Mouse (Mus musculus) midbrain, embryonic 16.5 days (tissue): Measurements from ENCODE around the gene Iqck. TPM values are rescaled to one million over a fixed set of nuclear protein-coding genes. Genes with fewer than 3 reads are reported as not detected.
A peak's percentile ranks its signal among the peaks of the same experiment; 100 is the strongest.

Experiments used
- ATAC-seq: fragments of 200-750 bp; cut with Nextera tagmentation; 2 replicates; pipeline ENCODE4 v1.8.0; 2017; ENCODE audit warnings: moderate TSS enrichment
- H3K27ac ChIP-seq: fragments of 300-500 bp; sonication (generic); 2 replicates; pipeline ENCODE4 v1.5.1; 2014; ENCODE audit warnings: mild to moderate bottlenecking, low read length, mixed read lengths
- H3K27me3 ChIP-seq: fragments of 300-500 bp; sonication (generic); 2 replicates; pipeline ENCODE4 v1.6.1; 2014; ENCODE audit warnings: low read depth, low read length, mixed read lengths; ENCODE audit not compliant: control insufficient read depth, insufficient read depth
- H3K36me3 ChIP-seq: fragments of 300-500 bp; sonication (generic); 2 replicates; pipeline ENCODE4 v1.6.1; 2014; ENCODE audit warnings: mild to moderate bottlenecking, low read length, moderate library complexity, mixed read lengths; ENCODE audit not compliant: control insufficient read depth, insufficient read depth
- H3K4me1 ChIP-seq: fragments of 300-500 bp; sonication (generic); 2 replicates; pipeline ENCODE4 v1.6.1; 2014; ENCODE audit warnings: mild to moderate bottlenecking, low read length, mixed read lengths; ENCODE audit not compliant: control insufficient read depth, insufficient read depth
- H3K4me2 ChIP-seq: fragments of 300-500 bp; sonication (generic); 2 replicates; pipeline ENCODE4 v1.6.1; 2014; ENCODE audit warnings: mild to moderate bottlenecking, low read length, mixed read lengths
- H3K4me3 ChIP-seq: fragments of 300-500 bp; sonication (generic); 2 replicates; pipeline ENCODE4 v1.5.1; 2014; ENCODE audit warnings: low read depth, mild to moderate bottlenecking, low read length, moderate library complexity, mixed read lengths
- H3K9ac ChIP-seq: fragments of 300-500 bp; sonication (generic); 2 replicates; pipeline ENCODE4 v1.6.1; 2014; ENCODE audit warnings: low read depth, low read length, mixed read lengths
- H3K9me3 ChIP-seq: fragments of 300-500 bp; sonication (generic); replicated peaks from 2 replicates; pipeline ENCODE4 v1.6.1; 2014; ENCODE audit warnings: mild to moderate bottlenecking, low read length, mixed read lengths; ENCODE audit not compliant: control insufficient read depth, poor library complexity, severe bottlenecking
- WGBS: fragments of 180-500 bp; shearing (Covaris S2); extraction: QIAGEN DNeasy Blood & Tissue Kit; methylation state at CpG from one replicate; pipeline ENCODE4 v1.1.7; 2014; 5-methylcytosine and 5-hydroxymethylcytosine counted together
- polyA plus RNA-seq: library from polyadenylated mRNA; unstranded; fragments of >200 nt; fragmentation: Nextera tagmentation; extraction: Ambion mirVana; gene quantifications from 2 replicates; pipeline ENCODE4 v1.2.1, GENCODE M21; 2015

Gene Iqck
- polyA plus RNA-seq, result 4.7 and 4.8 TPM in 2 replicates

DNA sequence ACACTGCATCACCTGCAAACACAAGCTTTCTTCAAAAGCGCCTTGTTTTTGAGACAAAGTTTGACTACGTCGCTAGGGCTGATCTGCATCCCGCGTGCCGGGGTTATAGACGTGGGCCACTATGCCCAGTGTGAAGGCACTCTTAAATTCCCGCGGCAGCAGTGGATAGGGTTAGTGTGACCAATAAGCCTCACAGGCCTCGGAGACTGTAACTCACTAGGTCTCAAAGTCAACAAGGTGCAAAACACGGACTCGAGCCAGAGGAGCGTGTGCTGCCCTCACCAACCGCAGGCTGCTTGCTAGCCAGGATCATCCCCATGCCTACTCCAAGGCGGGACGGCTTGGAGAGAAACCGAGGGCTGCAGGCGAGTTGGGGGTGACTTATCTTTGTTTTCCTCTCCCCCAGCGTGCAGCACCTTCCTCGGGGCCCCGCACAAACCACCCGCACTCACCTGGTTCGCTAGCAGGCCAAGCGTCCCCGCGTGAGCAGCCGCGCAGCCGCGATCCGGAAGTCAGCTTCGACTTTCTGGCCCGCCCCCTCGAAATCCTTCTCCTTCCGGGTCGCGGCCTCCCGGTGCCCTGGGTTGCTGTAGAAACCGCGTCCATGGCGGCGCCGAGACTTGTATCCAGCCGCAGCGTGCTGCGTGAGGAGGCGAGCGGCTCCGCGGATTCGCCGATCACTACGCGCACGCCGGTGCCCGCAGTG, at the start of gene Iqck:
Gene Iqck (plus strand): TSS at position 582 of the 706 bp plus-strand sequence.
- Histone ChIP-seq H3K4me1 (peaks cover 18% of the 10 kb centered on the region), H3K4me2 (peak within 1 kb of the TSS; percentile 87), H3K27ac (peak within 1 kb of the TSS; percentile 83), H3K9ac (peak within 1 kb of the TSS; percentile 78), H3K4me3 (peak within 1 kb of the TSS; percentile 82), H3K9me3 (no peaks in the 10 kb centered on the region), H3K36me3 (peaks cover 11% of the 10 kb centered on the region; the same call in 1 of the 2 replicates), H3K27me3 (no peaks in the 10 kb centered on the region)
- peak; percentile 98 for ATAC-seq
- WGBS, result under 1% methylated on average over 57 of the region's 57 CpGs

DNA sequence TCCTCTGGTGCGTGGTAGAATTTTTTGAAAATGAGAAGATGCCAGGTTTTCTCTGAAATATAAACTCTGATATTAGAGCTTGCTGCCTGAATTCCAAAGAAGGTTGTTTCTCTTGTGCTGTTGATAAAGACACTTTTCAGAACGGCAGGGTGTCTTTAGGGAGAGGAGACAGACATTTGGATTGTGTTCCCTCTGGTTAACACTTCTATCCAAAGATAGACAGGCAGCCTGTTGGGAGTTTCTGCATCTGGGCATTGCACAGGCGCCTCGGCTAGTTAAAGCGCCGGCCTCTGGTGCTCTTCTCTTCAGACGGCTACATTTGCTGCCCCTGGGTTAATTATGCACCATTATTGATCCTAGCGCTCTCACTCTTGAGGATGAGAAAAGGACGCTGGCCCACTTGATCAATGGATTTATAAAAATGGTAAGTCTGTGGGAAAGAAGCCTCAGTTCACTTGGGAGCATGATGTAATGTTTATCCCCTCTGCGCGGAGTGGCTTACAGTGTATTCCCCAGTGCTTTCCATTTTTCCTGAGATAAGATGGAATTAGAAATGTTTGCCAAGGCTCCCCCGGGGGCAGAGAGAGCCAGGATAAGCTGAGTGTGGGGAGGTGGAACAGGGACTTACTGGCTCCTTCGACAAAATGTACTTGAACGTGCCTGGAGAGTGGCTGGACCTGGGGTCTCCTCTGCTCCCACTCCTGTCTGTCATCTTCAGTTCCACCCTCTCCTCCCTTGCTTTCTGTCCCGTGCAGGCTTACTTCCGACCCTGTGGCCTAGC, 48.7 kb upstream of the Iqck start:
- Histone ChIP-seq H3K27me3 (no peaks in the 10 kb centered on the region), H3K36me3 (peaks cover 23% of the 10 kb centered on the region), H3K9me3 (no peaks in the 10 kb centered on the region), H3K4me3 (no peak overlapping the region), H3K4me2 (no peak overlapping the region), H3K9ac (0 out of 2 replicates have a peak overlapping the region, but pooled peaks have one; percentile 20), H3K4me1 (peaks cover 7% of the 10 kb centered on the region; the same call in 1 of the 2 replicates), H3K27ac (peak overlapping the region; percentile 39; the same call in 1 of the 2 replicates)
- WGBS, result 48% methylated on average over 16 of the region's 16 CpGs
- ATAC-seq, result peak; percentile 51; the same call in 1 of the 2 replicates

DNA sequence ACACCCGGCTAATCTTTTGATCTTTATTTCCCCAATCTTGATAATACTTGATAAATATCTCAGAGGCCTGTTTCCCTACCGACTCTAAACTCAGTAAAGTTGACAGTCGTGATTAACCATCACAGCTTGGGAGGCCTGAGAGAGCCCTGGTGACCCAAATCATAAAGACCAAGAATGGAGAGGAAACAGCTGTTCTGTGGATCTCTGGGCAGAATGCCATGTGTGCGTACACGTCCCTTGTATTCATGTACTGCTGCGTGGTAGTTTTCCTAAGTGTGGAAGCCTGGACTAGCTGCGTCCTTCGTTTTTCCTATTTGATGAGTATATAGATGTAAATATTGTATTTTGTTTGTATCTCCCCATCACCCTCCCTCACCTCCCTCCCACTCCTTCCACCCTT, 47.7 kb upstream of the Iqck start:
- peaks cover 22% of the 10 kb centered on the region for H3K36me3 ChIP-seq
- H3K27ac ChIP-seq, result no peak overlapping the region
- H3K9me3 ChIP-seq, result no peaks in the 10 kb centered on the region
- H3K27me3 ChIP-seq, result no peaks in the 10 kb centered on the region
- ATAC-seq, result no peak
- H3K9ac ChIP-seq, result no peak overlapping the region
- 85% methylated on average over 8 of the region's 8 CpGs for WGBS
- no peak overlapping the region for H3K4me2 ChIP-seq
- H3K4me3 ChIP-seq, result no peak overlapping the region
- peaks cover 7% of the 10 kb centered on the region; the same call in 1 of the 2 replicates for H3K4me1 ChIP-seq

DNA sequence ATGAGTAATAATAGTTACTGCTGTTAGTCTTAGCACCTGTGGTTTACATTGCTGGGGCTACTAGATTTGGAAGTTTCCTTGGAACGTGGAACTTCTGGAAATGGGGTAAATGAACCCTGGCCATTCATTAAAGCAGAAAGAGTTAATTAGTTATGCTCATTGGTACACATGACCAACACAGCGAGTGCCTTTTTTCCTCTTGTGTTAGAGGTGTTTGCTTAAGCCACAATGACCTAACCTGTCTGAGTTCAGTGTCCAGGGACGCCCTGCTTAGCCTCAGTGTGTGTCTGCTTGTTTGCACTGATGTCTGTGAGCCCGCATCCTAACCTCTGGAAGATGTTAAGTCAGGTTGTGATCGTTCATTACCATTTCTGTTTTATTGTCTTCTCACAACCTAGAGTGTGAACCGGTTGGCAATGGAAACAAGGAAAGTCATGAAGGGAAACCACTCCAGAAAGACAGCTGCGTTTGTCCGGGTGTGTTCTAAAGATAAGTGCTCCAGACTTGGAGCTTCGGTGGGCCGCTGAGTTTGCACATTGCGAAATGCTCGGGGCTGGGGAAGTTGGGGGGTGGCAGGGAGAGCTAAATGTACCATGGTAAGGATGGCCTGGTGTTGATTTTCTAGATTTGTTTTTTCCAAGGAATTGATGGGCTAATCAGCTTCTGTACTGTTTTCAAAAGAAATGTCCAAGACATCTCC, 44.0 kb upstream of the Iqck start:
- H3K4me1 ChIP-seq, result peaks cover 7% of the 10 kb centered on the region; the same call in 1 of the 2 replicates
- peaks cover 23% of the 10 kb centered on the region for H3K36me3 ChIP-seq
- ATAC-seq, result no peak
- no peaks in the 10 kb centered on the region for H3K9me3 ChIP-seq
- 89% methylated on average over 12 of the region's 12 CpGs for WGBS
- no peaks in the 10 kb centered on the region for H3K27me3 ChIP-seq
- H3K9ac ChIP-seq, result no peak overlapping the region
- H3K4me2 ChIP-seq, result no peak overlapping the region
- H3K27ac ChIP-seq, result no peak overlapping the region
- no peak overlapping the region for H3K4me3 ChIP-seq

DNA sequence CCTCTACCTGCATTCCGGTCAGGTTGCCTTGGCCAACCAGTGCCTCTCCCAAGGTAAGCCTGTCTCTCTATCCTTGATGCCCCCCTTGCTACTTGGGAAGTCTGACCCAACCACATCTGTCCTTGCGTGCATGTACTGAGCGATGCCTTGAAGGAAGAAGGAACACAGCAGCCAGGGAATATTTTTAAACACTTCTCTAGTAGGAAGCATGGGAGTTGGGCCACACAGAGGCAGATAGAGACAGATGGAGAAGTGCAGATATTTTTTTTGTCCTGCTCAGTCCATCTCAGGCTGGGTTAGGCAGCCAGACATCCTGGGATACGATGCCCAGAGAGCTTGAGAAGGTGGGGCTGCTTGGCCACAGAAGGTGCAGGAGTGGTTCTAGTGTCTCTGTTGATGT, 42.0 kb upstream of the Iqck start:
- Histone ChIP-seq H3K36me3 (peaks cover 33% of the 10 kb centered on the region), H3K27ac (no peak overlapping the region), H3K27me3 (no peaks in the 10 kb centered on the region), H3K4me1 (no peaks in the 10 kb centered on the region), H3K9ac (no peak overlapping the region), H3K9me3 (no peaks in the 10 kb centered on the region), H3K4me3 (no peak overlapping the region), H3K4me2 (no peak overlapping the region)
- ATAC-seq, result no peak
- 91% methylated on average over 4 of the region's 4 CpGs for WGBS

DNA sequence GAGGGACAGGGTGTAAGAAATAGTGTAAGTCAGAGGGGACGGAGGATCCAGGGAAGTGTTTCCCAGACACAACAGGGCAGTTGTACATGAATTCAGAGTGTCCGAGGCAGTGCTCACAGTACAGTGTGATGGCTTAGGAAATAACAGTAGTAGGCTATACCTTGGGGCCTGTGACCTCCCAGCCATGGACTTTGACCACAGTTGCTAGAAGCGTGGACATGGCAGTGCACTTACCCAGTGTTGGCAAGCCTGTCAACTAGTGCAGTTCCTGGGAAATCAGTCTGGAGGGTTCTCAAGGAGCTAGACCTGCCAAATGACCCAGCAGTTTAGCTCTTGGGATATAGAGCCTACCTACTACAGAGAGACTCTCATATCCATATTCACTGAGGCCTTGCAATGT, 39.3 kb upstream of the Iqck start:
- Histone ChIP-seq H3K27ac (no peak overlapping the region), H3K4me1 (no peaks in the 10 kb centered on the region), H3K4me2 (no peak overlapping the region), H3K4me3 (no peak overlapping the region), H3K9ac (no peak overlapping the region), H3K9me3 (no peaks in the 10 kb centered on the region), H3K27me3 (no peaks in the 10 kb centered on the region), H3K36me3 (peaks cover 37% of the 10 kb centered on the region)
- WGBS, result 94% methylated on average over 3 of the region's 3 CpGs
- no peak for ATAC-seq

DNA sequence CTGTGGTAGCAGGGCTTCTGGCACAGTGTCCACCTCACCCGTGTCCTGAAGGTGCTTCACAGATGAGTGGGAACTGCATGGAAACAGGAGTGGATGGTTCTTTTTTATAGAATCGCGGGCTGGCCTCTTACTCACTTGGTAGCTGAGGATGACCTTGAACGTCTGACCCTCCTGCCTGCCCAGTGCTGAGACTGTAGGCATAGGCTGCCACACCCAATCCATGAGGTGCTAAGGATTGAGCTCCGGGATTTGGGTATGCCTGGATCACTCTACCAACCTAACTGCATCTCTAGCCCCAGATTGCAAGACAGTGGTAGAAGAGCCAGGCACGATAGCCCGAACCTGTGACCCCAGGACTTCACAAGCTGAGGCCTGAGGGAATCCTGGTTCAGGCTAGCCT, 37.8 kb upstream of the Iqck start:
- Histone ChIP-seq H3K9ac (no peak overlapping the region), H3K27me3 (no peaks in the 10 kb centered on the region), H3K4me2 (no peak overlapping the region), H3K36me3 (peaks cover 29% of the 10 kb centered on the region), H3K4me3 (no peak overlapping the region), H3K27ac (no peak overlapping the region), H3K4me1 (no peaks in the 10 kb centered on the region), H3K9me3 (no peaks in the 10 kb centered on the region)
- 91% methylated on average over 7 of the region's 7 CpGs for WGBS
- ATAC-seq, result no peak

DNA sequence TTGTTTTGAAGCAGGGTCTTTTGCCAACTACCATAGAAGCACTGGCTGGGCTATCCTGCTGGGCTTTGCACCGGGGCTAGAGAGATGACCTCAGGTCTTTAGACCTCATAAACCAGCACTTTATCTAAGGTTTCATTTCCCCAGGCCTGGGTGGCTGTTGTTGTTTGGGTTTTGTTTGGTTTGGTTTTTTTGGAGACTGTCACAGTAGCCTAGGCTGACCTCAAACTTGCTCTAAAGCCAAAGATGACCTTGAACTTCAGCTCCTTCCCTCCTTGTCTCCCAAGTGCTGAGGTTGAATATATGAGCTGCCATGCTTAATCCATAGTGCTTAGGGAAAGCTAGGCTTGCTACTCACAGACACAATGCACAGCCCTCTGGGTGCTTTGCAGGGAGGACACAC, 35.9 kb upstream of the Iqck start:
- H3K4me3 ChIP-seq, result no peak overlapping the region
- H3K4me1 ChIP-seq, result no peaks in the 10 kb centered on the region
- H3K27ac ChIP-seq, result no peak overlapping the region
- H3K36me3 ChIP-seq, result peaks cover 26% of the 10 kb centered on the region
- H3K9ac ChIP-seq, result no peak overlapping the region
- no peak for ATAC-seq
- H3K4me2 ChIP-seq, result no peak overlapping the region
- H3K27me3 ChIP-seq, result no peaks in the 10 kb centered on the region
- 89% methylated on average over 1 of the region's 1 CpGs for WGBS
- H3K9me3 ChIP-seq, result no peaks in the 10 kb centered on the region
